11 mouse cellular contexts compared by ENCODE assay signal in the genomic region with DNA sequence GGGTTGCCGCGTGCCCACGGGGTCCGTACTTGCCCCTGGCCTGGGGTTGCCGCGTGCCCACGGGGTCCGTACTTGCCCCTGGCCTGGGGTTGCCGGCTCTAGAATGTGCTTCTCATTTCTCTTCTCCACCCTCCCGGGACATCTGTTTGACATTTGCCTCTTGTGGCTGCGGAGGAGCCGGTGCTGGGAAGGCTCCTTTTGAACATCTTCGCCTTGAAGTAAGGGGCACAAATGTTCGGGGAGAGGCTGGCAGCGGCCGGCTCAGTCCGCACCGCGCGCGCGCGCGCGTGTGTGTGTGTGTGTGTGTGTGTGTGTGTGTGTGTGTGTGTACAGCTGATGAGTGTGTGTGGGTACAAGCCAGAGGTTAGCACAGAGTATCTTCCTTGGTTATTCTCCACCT. TPM values are rescaled to one million over a fixed set of nuclear protein-coding genes. Genes with fewer than 3 reads are reported as not detected.
"Had no signal": no experiment of that assay in that cellular context is flagged by ENCODE, and none has a peak within 500 bp of the region (broad histone marks: within the 10 kb centered on the region; RNA-seq: fewer than 3 reads in every experiment).

No protein-coding gene starts in this region.

RNA-seq across cellular contexts. Expression of a gene that starts 26.1 kb away (rescaled TPM):
- polyA plus RNA-seq: heart, embryonic 14.5 days; hindbrain, embryonic 14.5 days; inflammation-experienced regulatory T-cells, adult 6 months; intestine, postnatal 0 days; kidney, embryonic 14.5 days; kidney, embryonic 16.5 days; liver, embryonic 15.5 days had no signal

RNA-seq across cellular contexts. Expression of a gene that starts 40.5 kb away (rescaled TPM):
- polyA plus RNA-seq: heart, embryonic 12.5 days; hindbrain, embryonic 10.5 days; inflammation-experienced regulatory T-cells, adult 6 months; kidney, embryonic 14.5 days; kidney, embryonic 16.5 days; limb, embryonic 11.5 days; liver, embryonic 11.5 days had no signal
